Mouse (Mus musculus): ENCODE measurements at regions not wholly inside any gene's neighbourhood (a gene's known extent, or its start where the extent isn't known, plus 50 kb on each side); places are given as distances from the start of the nearest gene placed in this dataset.

DNA sequence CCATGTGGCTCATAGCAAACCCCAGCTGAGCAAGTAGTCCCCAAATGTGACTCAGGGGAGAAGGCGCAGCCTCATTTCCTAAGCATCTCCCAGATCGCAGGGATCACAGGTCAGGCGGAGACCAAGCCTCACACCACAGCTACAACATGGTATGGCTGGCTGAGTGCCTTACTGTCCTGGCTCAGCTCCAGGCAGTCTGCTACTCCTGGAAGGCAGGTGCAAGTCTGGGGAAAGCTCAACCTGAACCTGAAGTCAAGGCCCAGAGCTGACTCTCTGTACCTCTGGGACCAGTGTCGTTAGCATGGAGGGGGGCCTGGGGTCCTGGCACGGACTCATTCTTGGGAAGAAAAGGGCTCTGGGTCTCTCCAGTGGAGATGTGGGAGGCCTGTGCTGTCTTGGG lies 113.0 kb upstream of the A530016L24Rik start:
- DNase-seq (ENCODE audit: low spot score in 2 of 2), result no peak

GRCm38 (mm10) chr12:112376701-112377100 lies 112.5 kb upstream of the A530016L24Rik start:
- DNase-seq (ENCODE audit: low spot score in 2 of 2), result no peak

DNA sequence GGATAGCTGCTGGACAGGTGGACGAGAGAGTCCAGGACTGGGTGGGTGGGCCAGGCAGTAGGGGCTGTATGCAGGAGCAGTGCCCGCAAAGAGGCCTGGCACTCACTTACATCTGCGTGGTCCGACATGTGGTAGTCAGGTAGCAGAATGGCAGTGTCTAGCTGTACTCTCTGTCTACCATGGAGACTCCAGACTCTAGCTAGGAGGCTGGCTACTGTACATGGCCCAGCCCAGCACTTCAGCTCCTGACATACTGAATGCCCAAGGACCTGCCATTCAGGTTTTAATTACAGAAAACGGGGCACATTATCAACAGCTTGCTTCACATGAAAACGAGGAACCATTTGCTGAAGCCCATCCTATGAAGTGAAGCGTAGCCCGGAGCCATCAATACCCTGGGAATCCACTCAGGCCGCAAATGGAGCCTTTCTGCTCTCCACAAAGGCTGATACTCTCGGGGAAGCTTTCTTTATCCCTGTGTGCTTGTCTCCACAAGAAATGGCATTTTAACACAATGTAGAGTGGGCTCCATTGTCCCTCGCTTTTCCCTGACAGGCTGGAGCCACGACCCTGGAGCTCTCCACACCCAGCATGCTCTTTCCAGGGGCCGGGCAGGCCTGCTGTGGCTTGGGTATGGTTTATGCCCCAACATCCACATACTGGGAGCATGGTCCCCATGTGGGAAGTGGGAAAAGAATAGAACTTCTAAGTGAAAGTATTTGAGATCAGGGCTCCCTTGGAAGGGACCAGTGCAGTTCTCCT lies 110.6 kb upstream of the A530016L24Rik start:
- no peak for DNase-seq (ENCODE audit: low spot score in 2 of 2)

- no peak for DNase-seq (ENCODE audit: low spot score in 2 of 2)
Measured at GRCm38 (mm10) chr12:112387836-112388235, 101.4 kb upstream of the A530016L24Rik start.

GRCm38 (mm10) chr12:112395909-112396308 lies 93.3 kb upstream of the A530016L24Rik start:
- DNase-seq (ENCODE audit: low spot score in 2 of 2), result no peak

- DNase-seq (ENCODE audit: low spot score in 2 of 2), result no peak
Measured at GRCm38 (mm10) chr12:112403688-112404240, 85.5 kb upstream of the A530016L24Rik start.

DNA sequence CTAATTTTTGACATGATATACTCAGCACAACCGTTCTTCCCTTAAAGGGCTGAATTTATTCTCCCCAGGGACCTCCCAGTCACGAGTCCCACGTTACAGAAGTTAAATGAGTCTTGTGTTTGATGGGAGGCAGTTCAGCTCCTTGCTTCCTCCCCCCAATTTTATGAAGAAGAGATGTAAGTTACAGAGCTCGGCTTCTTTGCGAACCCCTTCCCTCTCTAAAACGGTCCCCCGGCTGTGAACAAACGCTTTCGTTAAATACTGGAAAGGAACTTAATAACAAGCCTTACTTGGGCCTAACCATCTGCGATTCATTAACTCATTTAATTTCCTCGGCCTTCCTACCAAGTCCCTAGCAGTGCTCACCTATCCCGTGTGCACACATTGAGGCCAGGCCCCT lies 84.9 kb upstream of the A530016L24Rik start:
- no peak for DNase-seq (ENCODE audit: low spot score in 2 of 2)

DNA sequence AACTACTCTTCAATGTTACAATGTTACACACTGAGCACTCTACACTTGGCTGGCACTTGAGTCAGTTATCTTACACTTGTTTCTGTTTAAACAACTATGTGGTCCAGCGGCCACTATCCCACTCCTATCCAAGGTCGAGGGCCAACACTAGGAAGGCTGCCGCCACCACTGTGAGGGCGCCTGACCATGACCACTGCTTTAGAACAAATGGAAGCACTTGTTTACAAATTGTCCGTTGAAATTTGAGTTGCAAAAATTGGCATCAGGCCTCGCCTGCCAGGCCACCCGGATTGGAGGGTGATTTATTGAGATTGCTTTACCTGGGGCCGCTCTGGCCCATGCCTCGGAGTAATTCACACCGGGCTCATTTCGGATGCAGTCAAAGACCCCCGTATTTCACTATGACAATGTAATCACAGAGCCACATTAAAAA lies 83.5 kb upstream of the A530016L24Rik start:
- DNase-seq (ENCODE audit: low spot score in 2 of 2), result no peak

- DNase-seq (ENCODE audit: low spot score in 2 of 2), result no peak
Measured at GRCm38 (mm10) chr12:112411612-112412350, 77.5 kb upstream of the A530016L24Rik start.

- DNase-seq (ENCODE audit: low spot score in 2 of 2), result no peak
Measured at GRCm38 (mm10) chr12:112412351-112412697, 76.9 kb upstream of the A530016L24Rik start.

- no peak for DNase-seq (ENCODE audit: low spot score in 2 of 2)
Measured at GRCm38 (mm10) chr12:112415926-112416473, 73.2 kb upstream of the A530016L24Rik start.

DNA sequence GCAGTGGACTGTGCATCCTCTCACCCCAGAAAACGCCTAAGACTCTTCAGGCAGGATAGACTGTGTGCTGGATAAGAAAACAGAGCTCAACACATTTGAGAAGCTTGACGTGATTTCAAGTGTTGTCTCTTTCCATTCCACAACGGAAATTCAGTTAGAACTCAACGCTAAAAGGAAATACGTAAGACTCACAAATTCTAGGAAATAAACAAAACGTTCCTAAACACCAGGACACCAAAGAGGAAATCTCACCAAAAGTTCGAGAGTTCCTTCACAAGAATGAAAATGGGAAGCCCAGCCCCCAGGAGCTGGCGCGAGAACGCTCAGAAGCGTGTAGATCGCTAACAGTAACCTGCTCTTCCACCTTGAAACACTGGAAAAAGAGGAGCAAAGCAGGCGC lies 72.7 kb upstream of the A530016L24Rik start:
- DNase-seq (ENCODE audit: low spot score in 2 of 2), result no peak

- DNase-seq (ENCODE audit: low spot score in 2 of 2), result no peak
Measured at GRCm38 (mm10) chr12:112418636-112419035, 70.6 kb upstream of the A530016L24Rik start.

GRCm38 (mm10) chr12:112422177-112422576 lies 67.1 kb upstream of the A530016L24Rik start:
- DNase-seq (ENCODE audit: low spot score in 2 of 2), result no peak

GRCm38 (mm10) chr12:112424150-112424549 lies 65.1 kb upstream of the A530016L24Rik start:
- DNase-seq (ENCODE audit: low spot score in 2 of 2), result no peak

- no peak for DNase-seq (ENCODE audit: low spot score in 2 of 2)
Measured at GRCm38 (mm10) chr12:112426681-112427080, 62.6 kb upstream of the A530016L24Rik start.

- DNase-seq (ENCODE audit: low spot score in 2 of 2), result no peak
Measured at GRCm38 (mm10) chr12:112430104-112430846, 59.0 kb upstream of the A530016L24Rik start.

DNA sequence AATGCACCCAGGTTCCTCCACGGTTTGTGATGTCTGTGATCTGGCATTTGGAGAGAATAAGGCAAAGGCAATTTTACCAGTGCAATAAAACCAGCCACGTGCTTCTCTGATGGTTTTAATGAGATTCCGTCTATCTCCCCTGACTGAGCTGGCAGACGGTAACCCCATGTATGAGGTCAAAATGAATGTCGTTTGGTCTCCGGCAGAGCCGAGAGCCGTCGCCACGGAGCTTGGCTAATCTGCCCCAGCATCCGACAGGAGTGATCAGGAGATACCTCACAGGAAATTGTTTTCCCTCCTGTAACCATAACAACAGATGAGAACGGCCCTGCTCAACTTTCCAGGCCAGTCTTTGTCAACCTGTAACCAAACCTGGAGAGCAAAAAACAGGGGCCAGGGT lies 55.9 kb upstream of the A530016L24Rik start:
- no peak for DNase-seq (ENCODE audit: low spot score in 2 of 2)

GRCm38 (mm10) chr12:112434673-112435294 lies 54.5 kb upstream of the A530016L24Rik start:
- DNase-seq (ENCODE audit: low spot score in 2 of 2), result no peak

- DNase-seq (ENCODE audit: low spot score in 2 of 2), result peak; percentile 68 to 84
Measured at GRCm38 (mm10) chr12:112435295-112436110, 53.7 kb upstream of the A530016L24Rik start.
